Comparison of ENCODE assay signal across 23 mouse cellular contexts in the genomic region with DNA sequence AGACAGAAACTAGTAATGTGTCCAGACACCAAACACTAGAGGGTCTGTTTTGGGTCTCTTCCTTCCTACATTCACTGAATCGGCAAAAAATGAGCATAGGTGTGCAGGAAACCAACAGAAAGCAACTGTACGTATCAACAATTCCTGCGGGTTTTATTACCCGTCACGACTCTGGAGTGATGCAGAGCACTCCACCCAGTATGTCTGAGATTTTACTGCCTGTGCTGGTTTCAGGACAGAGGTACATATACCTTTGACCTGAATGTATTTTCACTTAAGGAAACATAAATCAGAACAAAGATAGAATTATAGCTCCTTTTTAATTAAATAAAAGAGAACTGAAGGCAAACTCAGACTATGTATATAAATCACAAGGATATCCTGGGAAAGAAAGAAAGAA.
DNase-seq lines count a peak whose midpoint lies in the region; ATAC-seq and TF ChIP-seq lines count a peak whose summit lies in the region.
"Had no signal": no experiment of that assay in that cellular context is flagged by ENCODE, and none has a peak within 500 bp of the region (broad histone marks: within the 10 kb centered on the region; RNA-seq: fewer than 3 reads in every experiment).

No protein-coding gene starts in this region.

- no peak for TF ChIP-seq CTCF in intestine, postnatal 0 days (IDR thresholded peaks at IDR 0.05; ENCODE audit: low read depth)

- no peak overlapping the region for H3K4me2 ChIP-seq in kidney, embryonic 14.5 days (replicated peaks; ENCODE audit: low read depth, low read length)
- no peak overlapping the region for H3K4me2 ChIP-seq in intestine, embryonic 15.5 days (replicated peaks)
- H3K4me2 ChIP-seq in intestine, postnatal 0 days (replicated peaks; ENCODE audit: low read depth) = peak overlapping the region; percentile 14; the same call in 1 of the 2 replicates
- H3K4me2 ChIP-seq: embryonic facial prominence, embryonic 12.5 days; forebrain, embryonic 13.5 days; forebrain, embryonic 15.5 days had no signal

- no peaks in the 10 kb centered on the region for H3K36me3 ChIP-seq in kidney, embryonic 14.5 days (ENCODE audit: control insufficient read depth, insufficient read depth, low read length)
- H3K36me3 ChIP-seq in intestine, embryonic 15.5 days = no peaks in the 10 kb centered on the region
- H3K36me3 ChIP-seq in intestine, postnatal 0 days (ENCODE audit: control insufficient read depth, insufficient read depth) = no peaks in the 10 kb centered on the region

- DNase-seq in kidney, postnatal 10 days = no peak
- no peak for DNase-seq in ovary, postnatal 36 days (ENCODE audit: low spot score)
- no peak for DNase-seq in cerebellum, adult 11-12 months
- DNase-seq: adrenal gland, adult 2 months; adrenal gland, postnatal 10 days; adrenal gland, postnatal 25 days; B cell, adult 2 months; cerebellum, adult 11 months; cerebellum, adult 2 months; cerebellum, adult 9-10 months; cerebellum, postnatal 10 days; cerebellum, postnatal 25 days; forebrain, postnatal 0 days had no signal

- no peaks in the 10 kb centered on the region for H3K27me3 ChIP-seq in kidney, embryonic 14.5 days (ENCODE audit: control insufficient read depth, insufficient read depth, low read length)
- H3K27me3 ChIP-seq in intestine, embryonic 15.5 days (replicated peaks) = no peaks in the 10 kb centered on the region
- no peaks in the 10 kb centered on the region for H3K27me3 ChIP-seq in intestine, postnatal 0 days (replicated peaks; ENCODE audit: control insufficient read depth, insufficient read depth, low read length)
- H3K27me3 ChIP-seq: CH12.LX; embryonic facial prominence, embryonic 12.5 days; forebrain, embryonic 13.5 days; forebrain, embryonic 15.5 days had no signal

- no peak overlapping the region for H3K4me3 ChIP-seq in kidney, embryonic 14.5 days (ENCODE audit: low read length)
- H3K4me3 ChIP-seq in intestine, embryonic 15.5 days (replicated peaks) = no peak overlapping the region
- no peak overlapping the region for H3K4me3 ChIP-seq in intestine, postnatal 0 days (ENCODE audit: low read depth, low read length)
- H3K4me3 ChIP-seq: embryonic facial prominence, embryonic 10.5 days; embryonic facial prominence, embryonic 12.5 days; forebrain, embryonic 13.5 days; forebrain, embryonic 15.5 days had no signal

- peaks cover 16% of the 10 kb centered on the region for H3K4me1 ChIP-seq in kidney, embryonic 14.5 days (ENCODE audit: control insufficient read depth, insufficient read depth, low read length)
- peaks cover 6% of the 10 kb centered on the region; the same call in 1 of the 2 replicates for H3K4me1 ChIP-seq in intestine, embryonic 15.5 days (replicated peaks)
- peaks cover 4% of the 10 kb centered on the region; the same call in 1 of the 2 replicates for H3K4me1 ChIP-seq in intestine, postnatal 0 days (replicated peaks; ENCODE audit: control insufficient read depth, insufficient read depth, low read length)

- H3K27ac ChIP-seq in kidney, embryonic 14.5 days (ENCODE audit: low read depth, low read length) = no peak overlapping the region
- no peak overlapping the region for H3K27ac ChIP-seq in intestine, embryonic 15.5 days
- no peak overlapping the region; the same call in 1 of the 2 replicates for H3K27ac ChIP-seq in intestine, postnatal 0 days (ENCODE audit: low read depth, low read length)
- H3K27ac ChIP-seq: embryonic facial prominence, embryonic 10.5 days; embryonic facial prominence, embryonic 12.5 days; forebrain, embryonic 13.5 days; forebrain, embryonic 15.5 days had no signal

- no peak overlapping the region for H3K9ac ChIP-seq in kidney, embryonic 14.5 days (ENCODE audit: low read depth, low read length)
- H3K9ac ChIP-seq in intestine, embryonic 15.5 days = no peak overlapping the region
- no peak overlapping the region for H3K9ac ChIP-seq in intestine, postnatal 0 days (ENCODE audit: low read depth, low read length)
- H3K9ac ChIP-seq: embryonic facial prominence, embryonic 12.5 days; forebrain, embryonic 13.5 days; forebrain, embryonic 15.5 days; forebrain, postnatal 0 days had no signal

- 36% methylated on average over 5 of the region's 5 CpGs for WGBS in kidney, embryonic 14.5 days
- 48% methylated on average over 5 of the region's 5 CpGs for WGBS in intestine, embryonic 15.5 days
- WGBS in intestine, postnatal 0 days = 29% methylated on average over 5 of the region's 5 CpGs

- peak; percentile 74; the same call in 1 of the 2 replicates for ATAC-seq in kidney, embryonic 14.5 days (ENCODE audit: low FRiP score, low TSS enrichment)
- ATAC-seq in intestine, embryonic 15.5 days = peak; percentile 89
- ATAC-seq in intestine, postnatal 0 days = peak; percentile 89
- ATAC-seq: CD4-positive, CD25-positive, alpha-beta regulatory T cell, adult 4 months; forebrain, embryonic 13.5 days; forebrain, embryonic 15.5 days; forebrain, postnatal 0 days had no signal

- H3K9me3 ChIP-seq in kidney, embryonic 14.5 days (ENCODE audit: control insufficient read depth, low read length) = no peaks in the 10 kb centered on the region
- H3K9me3 ChIP-seq in intestine, embryonic 15.5 days = no peaks in the 10 kb centered on the region
- no peaks in the 10 kb centered on the region for H3K9me3 ChIP-seq in intestine, postnatal 0 days (ENCODE audit: control insufficient read depth)
- H3K9me3 ChIP-seq: embryonic facial prominence, embryonic 10.5 days; embryonic facial prominence, embryonic 12.5 days; forebrain, embryonic 13.5 days; forebrain, embryonic 15.5 days; G1E had no signal
